Mouse (Mus musculus) inflammation-experienced regulatory T-cells (primary cell): ENCODE data around the gene Prm2. TPM values are rescaled to one million over a fixed set of nuclear protein-coding genes. Genes with fewer than 3 reads are reported as not detected.

ENCODE experiments used
- polyA plus RNA-seq, 2 experiments: library from polyadenylated mRNA; unstranded; fragments of 100-300 nt; shearing (Covaris generic); gene quantifications; one replicate each; pipeline ENCODE4 v1.2.1; 2017

Gene Prm2
- polyA plus RNA-seq = under 1 TPM in 1 of 2 experiments, not detected in 1; 0.43 TPM

DNA sequence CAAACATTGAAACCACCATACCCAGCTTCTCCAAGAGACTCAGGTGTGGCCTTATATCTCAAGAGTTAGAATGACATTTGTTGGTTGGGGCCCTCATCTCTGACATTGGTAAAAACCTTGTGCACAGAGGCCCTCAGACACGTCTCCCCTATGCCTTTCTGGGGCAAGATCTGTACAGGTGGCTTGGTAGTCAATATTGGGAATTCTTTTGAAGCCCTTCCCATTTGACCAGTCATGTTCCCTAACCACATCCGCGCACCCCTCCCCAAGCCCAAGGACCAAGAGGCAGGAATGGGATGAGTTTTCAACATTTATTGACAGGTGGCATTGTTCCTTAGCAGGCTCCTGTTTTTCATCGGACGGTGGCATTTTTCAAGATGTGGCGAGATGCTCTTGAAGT lies at the start of gene Prm2:
TSS of gene Prm2 (minus strand) at position 101 of the 400 bp plus-strand sequence.

DNA sequence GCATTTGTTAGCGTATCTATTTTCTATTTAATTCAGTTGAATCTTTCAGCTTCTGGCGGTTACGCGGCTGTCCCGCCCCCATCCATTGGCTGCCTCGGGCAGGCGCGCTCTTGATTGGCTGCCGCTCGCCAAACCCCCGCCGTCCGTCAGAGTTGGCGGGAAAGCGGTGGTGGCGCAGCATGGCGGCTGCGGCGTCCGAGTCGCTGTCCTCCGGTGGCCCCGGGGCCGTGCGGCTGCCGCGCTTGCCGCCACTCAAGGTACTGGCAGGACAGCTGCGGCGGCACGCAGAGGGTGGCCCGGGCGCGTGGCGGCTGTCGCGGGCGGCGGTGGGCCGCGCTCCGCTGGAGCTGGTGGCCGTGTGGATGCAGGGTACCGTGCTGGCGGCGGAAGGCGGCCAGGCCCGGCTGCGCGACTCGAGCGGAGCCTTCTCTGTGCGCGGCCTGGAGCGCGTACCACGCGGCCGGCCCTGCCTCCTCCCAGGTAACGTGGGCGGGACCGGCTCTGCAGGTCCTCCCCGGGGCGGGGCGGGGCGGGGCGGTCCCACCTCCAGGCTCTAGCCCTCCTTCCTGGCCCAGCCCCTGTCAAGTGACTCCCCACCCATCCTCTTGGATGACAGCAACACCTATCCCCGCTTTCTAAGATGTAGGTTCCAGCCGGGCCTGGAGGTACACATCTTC lies 39.1 kb upstream of the Prm2 start, which contains the start of gene Rmi2:
TSS of gene Rmi2 (plus strand) at position 149 of the 677 bp plus-strand sequence.

DNA sequence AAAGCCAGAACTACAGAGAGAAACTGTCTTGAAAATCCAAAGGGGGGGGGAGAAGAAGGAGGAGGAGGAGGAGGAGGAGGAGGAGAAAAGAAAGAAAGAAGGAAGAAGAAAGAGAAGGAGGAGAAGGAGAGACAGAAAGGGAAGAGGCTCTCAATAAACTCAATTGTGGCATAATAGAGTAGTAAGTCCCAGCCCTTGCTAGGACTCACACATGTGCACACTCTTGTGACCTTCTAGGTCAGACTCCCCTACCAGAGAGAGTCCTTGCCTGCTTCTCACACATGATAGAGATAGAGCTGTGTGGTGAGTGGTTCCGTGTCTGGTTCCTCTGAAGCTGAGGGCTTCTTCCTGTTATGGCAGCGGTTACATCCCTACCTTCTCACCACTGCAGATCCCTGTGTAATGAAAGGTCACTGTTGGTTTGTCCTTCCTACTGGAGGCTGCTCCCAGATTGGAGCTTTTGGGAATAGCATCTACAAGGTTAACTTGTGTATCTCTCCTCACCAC lies 17.0 kb upstream of the Prm2 start, which contains the start of gene Gm11172:
TSS of gene Gm11172 (plus strand) at position 51 of the 507 bp plus-strand sequence.

DNA sequence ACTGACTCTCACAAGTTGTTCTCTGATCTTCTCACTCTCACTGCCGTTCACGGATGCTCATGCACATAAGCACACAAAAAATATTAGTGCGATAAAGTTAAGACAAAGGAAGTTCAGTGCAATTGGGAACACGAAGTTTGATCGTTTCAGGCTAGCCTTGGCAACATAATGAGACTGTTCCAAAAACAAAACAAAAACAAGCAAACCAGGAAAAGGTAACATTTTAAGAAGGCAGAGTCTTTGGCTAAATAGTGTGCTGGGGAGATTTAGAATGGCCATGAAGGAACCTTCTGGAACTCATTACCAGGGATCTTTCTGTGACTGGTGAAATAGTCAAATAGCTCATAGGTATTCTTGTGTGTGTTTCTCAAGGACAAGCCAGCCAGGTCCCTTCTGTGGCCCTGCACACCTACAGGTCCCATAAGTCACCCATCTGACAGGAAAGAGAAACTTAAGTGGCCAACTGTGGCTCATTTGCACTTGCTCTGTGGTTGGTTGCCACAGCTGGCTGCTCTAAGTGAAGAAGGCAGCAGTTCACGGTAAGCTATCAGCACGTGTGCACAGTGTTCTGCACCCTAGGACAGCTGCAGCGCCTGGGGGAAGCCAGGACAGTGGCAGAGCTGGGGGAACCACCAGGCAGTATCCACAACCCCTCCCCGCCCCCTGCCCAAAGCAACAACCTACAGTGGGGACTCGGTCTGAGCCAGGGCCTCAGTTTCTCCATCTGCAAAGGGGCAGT lies 10.0 kb upstream of the Prm2 start, which contains the start of gene Prm1:
TSS of gene Prm1 (minus strand) at position 51 of the 739 bp plus-strand sequence.

DNA sequence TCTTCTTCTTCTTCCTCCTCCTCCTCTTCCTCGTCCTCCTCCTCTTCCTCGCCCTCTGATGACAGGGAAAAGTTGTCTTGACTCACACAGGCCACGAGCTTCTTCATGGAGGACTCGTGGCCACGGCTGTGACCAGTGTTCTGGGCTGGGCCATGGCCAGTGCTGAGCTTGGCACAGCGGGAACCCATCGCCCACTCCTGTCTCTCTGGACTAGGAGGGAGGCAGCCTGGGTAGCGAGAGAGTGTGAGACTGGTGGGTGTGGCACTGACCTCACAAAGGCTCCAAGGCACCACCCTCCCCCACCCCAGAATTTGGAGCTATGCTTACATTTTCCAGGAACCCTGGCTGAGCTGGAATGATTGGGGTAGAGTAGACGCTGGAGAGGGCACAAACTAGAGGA lies 5.2 kb downstream of the Prm2 start, which contains the start of gene Prm3:
TSS of gene Prm3 (minus strand) at position 213 of the 400 bp plus-strand sequence.

DNA sequence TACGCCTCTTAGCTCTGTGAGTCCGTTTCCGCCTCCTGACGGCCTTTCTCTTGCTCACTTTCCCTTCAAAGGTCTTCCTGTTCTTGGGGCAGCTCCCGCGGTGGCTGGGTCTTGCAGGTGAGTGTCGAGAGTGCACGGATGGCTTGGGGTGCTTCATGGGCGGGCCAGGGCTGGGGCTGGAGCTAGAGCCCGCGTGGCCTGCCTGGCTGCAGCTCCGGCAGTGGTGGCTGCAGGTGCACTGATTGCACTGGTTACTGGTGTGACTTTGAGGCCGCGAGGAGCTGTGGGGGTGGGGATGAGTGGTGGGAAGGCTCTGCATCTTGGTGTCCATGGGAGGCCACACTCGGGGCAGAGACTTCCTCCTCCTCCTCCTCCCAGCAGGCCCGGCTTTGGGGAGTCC lies 7.7 kb downstream of the Prm2 start, which contains the start of gene Tnp2:
TSS of gene Tnp2 (minus strand) at position 390 of the 400 bp plus-strand sequence.

DNA sequence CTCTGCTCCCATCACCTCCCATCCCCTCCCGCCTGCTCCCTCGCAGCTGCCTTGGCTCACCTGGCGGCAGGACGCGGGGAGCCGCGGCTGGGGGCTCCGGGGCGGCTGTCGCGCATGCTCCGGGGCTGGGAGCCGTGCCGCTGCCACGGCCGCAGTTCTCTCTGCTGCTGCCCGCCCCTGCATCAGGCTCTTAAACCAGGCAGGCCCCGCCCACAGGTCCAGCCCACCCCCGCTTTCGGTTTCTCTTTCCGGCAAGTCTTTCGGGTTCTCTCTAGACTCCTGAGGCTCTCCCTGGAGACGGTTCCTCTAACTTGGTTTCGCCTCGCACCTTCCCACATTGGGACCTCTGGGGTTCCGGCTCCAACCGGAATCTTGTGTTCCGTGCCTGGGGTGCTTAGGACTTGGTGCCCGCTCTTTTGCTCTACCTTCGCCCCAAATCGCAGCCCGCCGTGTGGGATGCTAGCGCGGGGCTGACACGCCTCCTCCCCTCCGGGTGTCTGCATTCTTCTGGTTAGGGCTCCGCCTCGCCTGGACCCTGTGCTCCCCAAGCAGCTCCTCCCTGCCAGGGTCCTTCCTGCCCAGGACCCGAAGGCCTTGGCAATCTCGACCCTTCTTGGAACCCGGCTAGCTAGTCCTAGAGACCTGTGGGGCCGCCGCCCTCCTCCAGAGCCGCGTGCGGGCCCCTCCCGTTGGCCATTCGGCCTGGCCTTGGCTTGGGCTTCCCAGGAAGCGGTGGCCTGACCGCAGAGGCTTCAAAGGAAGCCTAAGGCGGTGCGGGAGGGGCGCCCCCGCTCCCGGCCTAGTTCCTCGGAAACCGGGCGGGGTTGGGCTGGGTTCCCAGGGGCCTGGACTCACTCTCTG lies 10.3 kb downstream of the Prm2 start, which contains the start of gene Socs1:
TSS of gene Socs1 (minus strand) at position 166 of the 861 bp plus-strand sequence.

Other genes with a start within 250 kb of the Prm2 start
- gene Socs1, start 10.6 kb downstream of the Prm2 start, polyA plus RNA-seq = 100 to 1,000 TPM in 1 of 2 experiments, 10 to 100 TPM in 1; 86.6 to 138 TPM
- gene Tnp2, start 7.5 kb downstream of the Prm2 start, polyA plus RNA-seq = 1 to 10 TPM; 1.6 to 5.0 TPM
- not detected for gene Prm3, start 5.2 kb downstream of the Prm2 start, polyA plus RNA-seq
- gene Prm1, start 9.7 kb upstream of the Prm2 start, polyA plus RNA-seq = 1 to 10 TPM; 1.1 to 2.1 TPM
- not detected for gene Gm11172, start 16.8 kb upstream of the Prm2 start, polyA plus RNA-seq
- gene Rmi2, start 38.9 kb upstream of the Prm2 start, polyA plus RNA-seq = 1 to 10 TPM; 2.9 to 5.3 TPM